Mouse (Mus musculus) kidney, adult 2 months (tissue): ENCODE measurements around the gene Ube3b. TPM values are rescaled to one million over a fixed set of nuclear protein-coding genes. Genes with fewer than 3 reads are reported as not detected.

Source experiments
- DNase-seq: peaks from one replicate; pipeline ENCODE4 v3.0.0; 2021
- H3K27ac ChIP-seq: fragments of 200-500 bp; 2 replicates; pipeline ENCODE4 v1.5.1; 2012; ENCODE audit warnings: low read depth, low read length, control low read depth, inconsistent platforms; ENCODE audit not compliant: insufficient read depth
- H3K27me3 ChIP-seq: fragments of 200-500 bp; replicated peaks from 2 replicates; pipeline ENCODE4 v1.6.1; 2012; ENCODE audit warnings: mild to moderate bottlenecking, moderate library complexity, low read length, inconsistent platforms; ENCODE audit not compliant: control insufficient read depth, insufficient read depth
- H3K36me3 ChIP-seq: fragments of 200-500 bp; 2 replicates; pipeline ENCODE4 v1.6.1; 2012; ENCODE audit warnings: mild to moderate bottlenecking, moderate library complexity, low read length, inconsistent platforms; ENCODE audit not compliant: control insufficient read depth, insufficient read depth
- H3K4me1 ChIP-seq: fragments of 200-500 bp; 2 replicates; pipeline ENCODE4 v1.6.1; 2011; ENCODE audit warnings: low read length; ENCODE audit not compliant: control insufficient read depth, insufficient read depth
- H3K4me3 ChIP-seq: fragments of 200-500 bp; 2 replicates; pipeline ENCODE4 v1.5.1; 2011; ENCODE audit warnings: mild to moderate bottlenecking, low read depth, low read length, control low read depth; ENCODE audit not compliant: insufficient read depth
- CTCF ChIP-seq: fragments of 200-500 bp; conservative IDR thresholded peaks from 2 replicates; pipeline ENCODE4 v1.5.1; 2011; ENCODE audit warnings: low read depth, mild to moderate bottlenecking, control low read depth, low read length, moderate library complexity, mixed read lengths; ENCODE audit not compliant: insufficient read depth, insufficient read length
- POLR2A ChIP-seq: fragments of 200-500 bp; IDR thresholded peaks from one replicate; pipeline ENCODE4 v1.6.1; 2011; ENCODE audit warnings: low read depth, low read length, control low read depth
- WGBS: fragments of 180-500 bp; shearing (Covaris S2); methylation state at CpG from one replicate; pipeline ENCODE4 v1.1.7; 2018; 5-methylcytosine and 5-hydroxymethylcytosine counted together
- polyA plus RNA-seq: library from polyadenylated mRNA; depleted of rRNA; stranded (reverse); fragments of >200 nt; gene quantifications from 2 replicates; pipeline ENCODE4 v1.2.3, GENCODE M21; 2012

Gene Ube3b
- polyA plus RNA-seq, 1 experiment = 70.9 TPM

DNA sequence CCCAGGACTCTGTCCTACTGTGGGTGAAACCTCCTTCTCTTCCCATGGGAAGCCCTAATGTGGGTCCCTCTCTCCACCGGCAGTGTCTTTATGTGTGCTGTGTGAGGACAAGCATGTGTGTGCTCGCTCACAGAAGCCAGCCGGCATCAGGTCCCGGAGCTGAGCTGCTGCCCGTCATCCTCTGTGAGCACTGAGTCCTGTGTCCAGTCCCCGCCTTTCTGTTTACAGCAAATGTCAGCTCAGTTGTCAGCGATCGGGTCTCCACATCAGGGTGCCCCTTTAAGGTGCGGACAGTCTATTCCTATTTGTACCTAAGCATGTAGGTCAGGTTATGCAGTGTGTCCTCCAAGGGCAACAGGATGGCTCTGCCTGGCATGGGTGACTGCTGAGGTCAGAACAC lies 6.8 kb upstream of the Ube3b start:
- peak overlapping the region; percentile 42 for H3K27ac ChIP-seq
- H3K27me3 ChIP-seq = no peaks in the 10 kb centered on the region
- peaks cover 16% of the 10 kb centered on the region for H3K4me1 ChIP-seq
- H3K36me3 ChIP-seq = no peaks in the 10 kb centered on the region
- no peak overlapping the region for H3K4me3 ChIP-seq
- TF ChIP-seq POLR2A (no peak), CTCF (no peak)
- WGBS = 79% methylated on average over 9 of the region's 9 CpGs
- DNase-seq = no peak

DNA sequence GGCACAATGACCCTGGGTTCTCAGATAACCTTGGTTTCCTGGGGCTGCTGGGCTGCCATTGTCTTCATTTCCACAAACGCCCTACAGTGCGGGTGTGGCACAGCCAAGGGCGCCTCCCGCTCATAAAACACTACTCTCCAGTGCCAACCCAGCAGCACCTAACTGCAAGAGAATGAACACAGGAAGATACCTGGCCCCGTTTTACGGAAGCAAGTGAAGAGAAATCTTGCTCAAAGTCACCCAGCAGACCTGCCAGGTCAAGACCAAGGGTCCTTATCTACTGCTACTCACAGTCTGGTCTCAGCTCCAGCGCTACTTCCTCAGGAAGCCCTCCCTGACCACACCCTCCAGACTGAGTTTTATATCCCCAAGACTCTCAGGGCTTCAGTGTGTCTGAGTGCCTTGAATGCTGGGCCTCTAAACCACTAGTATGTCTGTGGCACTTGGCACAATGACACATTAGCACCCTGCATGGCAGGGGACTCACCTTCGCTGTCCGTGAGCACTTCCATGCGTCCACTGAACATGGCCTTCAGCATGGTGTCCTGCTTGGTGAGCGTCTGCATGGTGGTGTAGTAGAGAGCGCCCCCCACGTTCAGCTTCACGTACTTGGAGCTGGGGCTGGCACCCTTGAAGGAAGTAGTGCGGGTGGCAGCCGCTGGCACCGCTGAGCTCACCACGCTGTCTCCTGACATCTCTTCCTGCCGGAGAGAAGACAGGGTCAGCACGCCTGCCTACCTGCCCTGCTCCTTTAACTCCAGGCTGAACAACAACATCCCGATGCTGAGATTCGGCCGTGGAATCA lies 5.8 kb upstream of the Ube3b start:
- Histone ChIP-seq H3K27me3 (no peaks in the 10 kb centered on the region), H3K36me3 (no peaks in the 10 kb centered on the region), H3K4me1 (peaks cover 17% of the 10 kb centered on the region), H3K27ac (peak overlapping the region; percentile 42), H3K4me3 (no peak overlapping the region)
- WGBS = 69% methylated on average over 23 of the region's 23 CpGs
- DNase-seq = peak; percentile 67
- TF ChIP-seq CTCF = no peak
- TF ChIP-seq POLR2A = no peak

DNA sequence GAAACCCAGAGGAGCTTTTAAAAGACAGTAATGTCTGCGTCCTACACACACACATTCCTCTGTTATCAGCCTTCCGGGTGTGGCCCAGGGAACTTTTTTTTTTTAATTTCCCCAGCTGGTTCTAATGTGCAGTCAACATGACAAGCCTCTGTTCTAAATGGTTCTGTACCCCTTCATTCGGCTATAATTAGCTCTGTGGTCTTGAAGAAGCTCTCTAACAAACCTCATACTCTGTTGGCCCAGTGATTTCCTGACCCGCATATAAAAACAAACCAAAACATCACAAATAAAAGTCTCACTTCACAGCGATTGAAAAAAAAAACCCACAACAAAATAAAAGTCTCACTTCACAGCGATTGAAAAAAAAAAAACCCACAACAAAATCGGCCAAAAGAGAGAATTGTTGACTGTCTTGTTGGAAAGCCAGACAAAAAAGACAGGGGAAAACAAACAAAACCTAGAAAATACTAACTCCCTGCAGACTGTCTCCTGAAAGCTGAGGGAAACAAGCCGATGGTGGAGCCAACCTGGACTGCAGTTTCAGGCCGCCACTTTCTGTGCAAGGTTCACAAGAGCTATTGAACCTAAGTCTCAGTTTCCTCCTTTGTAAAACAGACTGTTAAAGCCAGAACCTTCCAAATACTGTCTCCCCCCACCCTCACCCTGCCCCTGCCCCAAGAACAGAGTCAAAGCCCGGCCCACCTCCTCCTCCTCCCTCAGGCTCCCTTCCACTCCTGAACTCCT lies 2.1 kb upstream of the Ube3b start:
- DNase-seq = peak; percentile 55
- H3K4me3 ChIP-seq = peak overlapping the region; percentile 20
- 32% methylated on average over 10 of the region's 10 CpGs for WGBS
- H3K27me3 ChIP-seq = no peaks in the 10 kb centered on the region
- no peaks in the 10 kb centered on the region for H3K36me3 ChIP-seq
- peak overlapping the region; percentile 43; the same call in 1 of the 2 replicates for H3K27ac ChIP-seq
- no peak for TF ChIP-seq CTCF
- no peak for TF ChIP-seq POLR2A
- H3K4me1 ChIP-seq = peaks cover 15% of the 10 kb centered on the region

DNA sequence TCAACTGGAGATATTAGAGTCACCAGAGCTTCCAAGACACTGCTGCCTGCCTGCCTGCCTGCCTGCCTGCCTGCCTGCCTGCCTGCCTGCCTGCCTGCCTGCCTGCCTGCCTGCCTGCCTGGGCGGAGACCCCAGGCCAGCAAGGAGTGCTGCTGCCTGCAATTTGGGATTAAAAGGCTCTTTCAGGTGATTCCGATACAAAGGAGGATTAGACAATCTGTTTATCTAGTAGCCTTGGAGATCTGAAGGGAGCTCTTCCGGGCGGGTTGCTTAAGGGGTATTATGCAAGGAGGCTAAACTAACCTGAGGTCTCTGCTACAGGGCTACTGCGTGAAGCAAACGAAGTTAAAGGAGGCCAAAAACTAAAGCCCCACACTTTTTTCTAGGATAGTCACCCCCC lies 1.5 kb upstream of the Ube3b start:
- TF ChIP-seq POLR2A (no peak), CTCF (no peak)

DNA sequence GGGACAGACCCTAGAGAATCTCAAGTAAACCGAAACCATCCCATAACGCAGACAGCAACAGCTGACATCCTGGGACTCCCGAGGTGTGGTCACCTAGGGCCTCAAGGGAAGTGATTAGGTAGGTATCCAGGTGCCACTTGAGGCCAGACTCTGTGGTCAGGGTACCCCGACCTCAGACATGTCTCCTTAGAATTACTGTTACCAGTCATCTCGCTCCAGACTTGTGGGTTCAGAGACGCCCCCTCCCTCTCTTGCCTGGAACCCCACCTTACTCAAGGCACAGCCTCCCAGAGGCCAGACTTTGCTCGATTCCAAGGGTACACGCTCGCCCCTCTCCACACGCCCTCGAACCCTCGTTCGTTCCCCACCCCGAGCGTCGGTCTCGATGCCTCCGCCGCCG lies 644 bp upstream of the Ube3b start:
- H3K4me3 ChIP-seq = peak overlapping the region; percentile 86
- DNase-seq = no peak
- TF ChIP-seq CTCF = no peak
- H3K27me3 ChIP-seq = no peaks in the 10 kb centered on the region
- no peaks in the 10 kb centered on the region for H3K36me3 ChIP-seq
- peak overlapping the region; percentile 67 for H3K27ac ChIP-seq
- H3K4me1 ChIP-seq = peaks cover 15% of the 10 kb centered on the region
- WGBS = 2% methylated on average over 20 of the region's 20 CpGs

More for the DNA sequence above, 1.5 kb upstream of the Ube3b start:
- Histone ChIP-seq H3K27ac (peak overlapping the region; percentile 67), H3K4me1 (peaks cover 15% of the 10 kb centered on the region), H3K27me3 (no peaks in the 10 kb centered on the region), H3K4me3 (peak overlapping the region; percentile 86; the same call in 1 of the 2 replicates), H3K36me3 (no peaks in the 10 kb centered on the region)
- no peak for DNase-seq
- 58% methylated on average over 6 of the region's 6 CpGs for WGBS

DNA sequence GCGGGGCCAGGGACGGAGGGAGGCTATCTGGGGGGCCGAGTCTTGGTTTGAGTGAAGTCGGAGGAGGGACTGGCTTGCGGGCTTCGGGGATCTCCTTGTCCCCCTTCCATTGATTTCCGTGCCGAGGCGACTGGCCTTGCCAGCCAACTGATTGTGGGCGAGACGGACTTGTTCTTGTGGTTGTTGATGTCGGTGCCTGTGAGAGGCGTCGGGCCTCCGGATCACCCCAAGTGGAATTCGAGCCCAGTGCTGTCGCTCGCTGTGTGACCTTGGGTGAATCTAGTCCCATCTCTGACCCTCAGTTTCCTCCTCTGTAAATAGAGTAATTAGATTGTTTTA lies 575 bp downstream of the Ube3b start:
- Histone ChIP-seq H3K27ac (peak overlapping the region; percentile 89), H3K27me3 (no peaks in the 10 kb centered on the region), H3K4me1 (peaks cover 9% of the 10 kb centered on the region), H3K4me3 (peak overlapping the region; percentile 93), H3K36me3 (no peaks in the 10 kb centered on the region)
- under 1% methylated on average over 18 of the region's 18 CpGs for WGBS
- DNase-seq = no peak
- TF ChIP-seq CTCF (no peak), POLR2A (no peak)
